Mouse (Mus musculus): ENCODE measurements at regions not wholly inside any gene's neighbourhood (a gene's known extent, or its start where the extent isn't known, plus 50 kb on each side); places are given as distances from the start of the nearest gene placed in this dataset.

- DNase-seq (ENCODE audit: extremely low spot score): no peak
These were observed 156.6 kb upstream of the Tex13c2 start for GRCm38 (mm10) chrX:42332906-42333305.

GRCm38 (mm10) chrX:42333631-42334030 lies 155.9 kb upstream of the Tex13c2 start:
- no peak for DNase-seq (ENCODE audit: extremely low spot score)

- no peak for DNase-seq (ENCODE audit: extremely low spot score)
These were observed 154.7 kb upstream of the Tex13c2 start for GRCm38 (mm10) chrX:42334794-42335193.

GRCm38 (mm10) chrX:42336772-42337171 lies 152.7 kb upstream of the Tex13c2 start:
- no peak for DNase-seq (ENCODE audit: extremely low spot score)

GRCm38 (mm10) chrX:42342362-42342761 lies 147.1 kb upstream of the Tex13c2 start:
- DNase-seq (ENCODE audit: extremely low spot score): no peak

GRCm38 (mm10) chrX:42342951-42343879 lies 146.3 kb upstream of the Tex13c2 start:
- peak; percentile 45 for DNase-seq (ENCODE audit: extremely low spot score)

- DNase-seq (ENCODE audit: extremely low spot score): no peak
These were observed 136.8 kb upstream of the Tex13c2 start for GRCm38 (mm10) chrX:42352610-42353254.

GRCm38 (mm10) chrX:42359381-42360172 lies 129.9 kb upstream of the Tex13c2 start:
- DNase-seq (ENCODE audit: extremely low spot score): peak; percentile 5

- peak; percentile 22 for DNase-seq (ENCODE audit: extremely low spot score)
These were observed 129.1 kb upstream of the Tex13c2 start for GRCm38 (mm10) chrX:42360173-42360931.

GRCm38 (mm10) chrX:42360973-42361372 lies 128.5 kb upstream of the Tex13c2 start:
- peak; percentile 8 for DNase-seq (ENCODE audit: extremely low spot score)

- DNase-seq (ENCODE audit: extremely low spot score): peak; percentile 29
These were observed 128.0 kb upstream of the Tex13c2 start for GRCm38 (mm10) chrX:42361400-42362028.

GRCm38 (mm10) chrX:42364137-42364536 lies 125.4 kb upstream of the Tex13c2 start:
- no peak for DNase-seq (ENCODE audit: extremely low spot score)

GRCm38 (mm10) chrX:42373794-42374398 lies 115.6 kb upstream of the Tex13c2 start:
- no peak for DNase-seq (ENCODE audit: extremely low spot score)

GRCm38 (mm10) chrX:42393836-42394556 lies 95.5 kb upstream of the Tex13c2 start:
- no peak for DNase-seq (ENCODE audit: extremely low spot score)

GRCm38 (mm10) chrX:42396441-42396840 lies 93.0 kb upstream of the Tex13c2 start:
- DNase-seq (ENCODE audit: extremely low spot score): no peak

GRCm38 (mm10) chrX:42398836-42399235 lies 90.7 kb upstream of the Tex13c2 start:
- DNase-seq (ENCODE audit: extremely low spot score): no peak

GRCm38 (mm10) chrX:42399343-42399742 lies 90.1 kb upstream of the Tex13c2 start:
- DNase-seq (ENCODE audit: extremely low spot score): no peak

GRCm38 (mm10) chrX:42401091-42401490 lies 88.4 kb upstream of the Tex13c2 start:
- DNase-seq (ENCODE audit: extremely low spot score): no peak

- no peak for DNase-seq (ENCODE audit: extremely low spot score)
These were observed 87.7 kb upstream of the Tex13c2 start for GRCm38 (mm10) chrX:42401564-42402334.

All from embryo, embryonic 9.5 days (tissue).